Mouse (Mus musculus) small intestine, adult 10 weeks (tissue): ENCODE results near the gene Acot6. TPM values are rescaled to one million over a fixed set of nuclear protein-coding genes. Genes with fewer than 3 reads are reported as not detected.

ENCODE experiments used
- polyA plus RNA-seq: library from polyadenylated mRNA; stranded (reverse); fragments of 350-450 nt; fragmentation: Illumina TruSeq; extraction: RNeasy Lipid Tissue Mini Kit (QIAGEN cat#74804); gene quantifications from one replicate; pipeline ENCODE4 v1.2.3, GENCODE M21; 2014; ENCODE audit warnings: low replicate concordance

The Acot6 gene
- 6.0 TPM for polyA plus RNA-seq

GRCm38 (mm10) chr12:84100604-84101492 lies at the start of gene Acot6:
TSS of gene Acot6 (plus strand) at chr12:84100654.

GRCm38 (mm10) chr12:84051937-84052474 lies 48.4 kb upstream of the Acot6 start, which contains the start of gene Acot3:
TSS of gene Acot3 (plus strand) at chr12:84052144.

DNA sequence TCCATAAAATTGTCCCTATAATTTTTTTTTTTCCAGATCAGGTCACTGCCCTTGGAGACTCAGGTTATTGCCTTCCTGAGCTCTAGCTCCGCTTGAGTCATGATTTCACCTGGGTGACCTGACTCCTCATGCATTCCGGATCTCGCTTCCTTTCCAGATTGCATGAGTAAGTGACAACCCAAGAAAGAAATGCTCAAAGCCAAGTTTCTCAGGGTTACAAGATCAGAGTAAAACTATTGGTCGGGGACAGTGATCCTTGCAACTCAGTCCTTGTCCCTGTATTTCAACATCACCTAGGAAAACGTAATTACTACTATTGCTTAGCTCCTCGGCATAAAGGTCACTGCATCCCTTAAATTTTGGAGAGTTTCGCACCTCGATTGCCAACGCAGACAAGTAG lies 31.5 kb upstream of the Acot6 start, which contains the start of gene Acot5:
Gene Acot5, plus strand, starts transcription at position 340 of the 400 bp plus-strand sequence.

DNA sequence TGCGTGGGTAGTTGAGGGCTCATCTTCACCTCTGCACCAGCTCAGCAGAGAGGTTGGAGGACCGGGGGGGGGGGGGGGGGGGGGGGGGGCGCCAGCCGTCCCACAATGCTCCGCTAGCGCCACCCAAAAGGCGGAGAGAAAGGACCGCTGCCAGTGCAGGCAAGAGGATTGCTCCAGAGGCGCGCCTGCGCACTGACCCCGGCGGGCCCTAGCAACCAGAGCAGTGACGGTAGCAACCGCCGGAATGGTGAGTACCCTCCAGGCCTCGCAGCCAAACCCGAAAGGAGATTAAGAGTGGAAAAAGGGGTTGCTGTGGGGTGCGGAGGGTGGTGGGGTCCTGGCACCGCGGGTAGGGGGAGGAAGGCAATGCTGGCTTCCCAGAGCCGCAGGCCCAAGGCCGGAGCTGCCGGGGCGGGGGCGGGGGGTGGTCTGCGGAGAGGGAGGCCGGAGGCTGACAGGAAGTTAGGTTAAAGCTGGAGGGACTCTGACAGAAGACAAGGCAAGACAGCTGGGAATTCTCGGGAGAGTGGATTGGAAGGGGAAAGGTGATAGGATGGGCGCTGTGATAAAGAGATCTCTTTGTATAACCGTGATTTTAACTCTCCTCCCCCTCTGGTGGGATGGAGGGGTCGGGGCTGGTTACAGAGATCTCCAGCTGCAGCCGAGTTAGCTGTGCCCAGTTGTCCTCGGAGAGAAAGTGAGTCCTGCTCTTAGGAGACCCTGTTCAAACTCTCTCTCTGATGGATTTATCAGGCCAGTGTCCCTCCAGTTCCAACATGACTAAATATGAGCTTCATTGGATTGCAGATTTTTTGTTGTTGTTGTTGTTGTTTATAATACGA lies 13.9 kb downstream of the Acot6 start, which contains the start of gene Dnal1:
Gene Dnal1, plus strand, starts transcription at position 214 of the 842 bp plus-strand sequence.

DNA sequence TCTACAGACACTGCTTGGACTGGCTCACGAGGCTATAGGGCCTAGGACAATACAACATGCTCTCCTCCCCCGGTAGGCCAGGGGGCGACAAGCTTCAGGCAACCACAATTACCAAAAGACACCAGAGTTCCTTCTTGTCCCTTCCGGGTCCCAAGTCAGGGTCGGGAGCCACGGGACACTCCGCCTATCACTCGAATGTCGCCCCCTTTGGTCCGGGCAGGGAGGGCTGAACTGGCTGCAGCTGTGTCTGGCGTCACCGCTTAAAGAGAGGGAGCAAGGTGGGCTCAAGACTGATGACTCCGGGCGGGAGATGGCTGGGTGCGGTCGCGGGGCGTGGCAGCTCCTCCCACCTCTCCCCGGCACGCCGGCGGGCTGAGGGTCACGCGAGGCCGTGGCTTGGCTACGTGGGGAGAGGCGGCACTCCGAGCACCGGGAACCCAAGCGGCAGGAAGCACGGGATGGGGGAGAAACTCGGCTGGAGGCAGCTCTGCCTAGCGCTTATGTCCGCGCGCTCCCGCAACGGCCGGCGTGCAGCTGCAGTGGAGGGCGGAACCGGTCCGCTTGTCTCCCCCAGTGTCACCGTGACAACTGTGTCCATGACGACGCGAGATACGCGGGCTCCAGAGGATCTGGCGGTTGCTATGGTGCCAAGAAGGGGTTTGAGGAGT lies 47.6 kb downstream of the Acot6 start, which contains the start of gene Pnma1:
Gene Pnma1, minus strand, starts transcription at position 536 of the 668 bp plus-strand sequence.

Other genes starting within 250 kb of the Acot6 start
- 56.8 TPM for gene Numb, start 178.7 kb upstream of the Acot6 start, polyA plus RNA-seq
- 1.1 TPM for gene Riox1, start 150.0 kb upstream of the Acot6 start, polyA plus RNA-seq
- gene Heatr4, start 115.8 kb upstream of the Acot6 start, polyA plus RNA-seq, result not detected
- 1.2 TPM for gene Acot2, start 112.8 kb upstream of the Acot6 start, polyA plus RNA-seq
- gene Acot1, start 91.2 kb upstream of the Acot6 start, polyA plus RNA-seq, result 9.7 TPM
- 45.4 TPM for gene Acot4, start 62.3 kb upstream of the Acot6 start, polyA plus RNA-seq
- gene Gm49366, start 61.7 kb upstream of the Acot6 start, polyA plus RNA-seq, result not detected
- 0.45 TPM for gene Acot3, start 48.5 kb upstream of the Acot6 start, polyA plus RNA-seq
- gene Acot5, start 31.3 kb upstream of the Acot6 start, polyA plus RNA-seq, result not detected
- 6.5 TPM for gene Dnal1, start 13.7 kb downstream of the Acot6 start, polyA plus RNA-seq
- not detected for gene Pnma1, start 47.8 kb downstream of the Acot6 start, polyA plus RNA-seq
- 9.1 TPM for gene Elmsan1, start 118.2 kb downstream of the Acot6 start, polyA plus RNA-seq
- gene Ptgr2, start 184.6 kb downstream of the Acot6 start, polyA plus RNA-seq, result 119 TPM
- gene Zfp410, start 216.2 kb downstream of the Acot6 start, polyA plus RNA-seq, result 68.5 TPM